Mouse (Mus musculus) retina, embryonic 14.5 days (tissue): ENCODE measurements at regions not wholly inside any gene's neighbourhood (a gene's known extent, or its start where the extent isn't known, plus 50 kb on each side); places are given as distances from the start of the nearest gene placed in this dataset.

ENCODE experiments used
- DNase-seq: peaks from one replicate; pipeline ENCODE4 v3.0.0-alpha.2; 2015; ENCODE audit warnings: low spot score

GRCm38 (mm10) chrX:11170416-11170815 lies 128.6 kb upstream of the H2al1a start:
- DNase-seq: no peak

- DNase-seq: no peak
Measured at GRCm38 (mm10) chrX:11180194-11180816, 118.8 kb upstream of the H2al1a start.

- DNase-seq: no peak
Measured at GRCm38 (mm10) chrX:11181855-11182254, 117.2 kb upstream of the H2al1a start.

- DNase-seq: no peak
Measured at GRCm38 (mm10) chrX:11190851-11191250, 108.2 kb upstream of the H2al1a start.

GRCm38 (mm10) chrX:11204135-11204534 lies 94.9 kb upstream of the H2al1a start:
- no peak for DNase-seq

GRCm38 (mm10) chrX:11209895-11210294 lies 89.2 kb upstream of the H2al1a start:
- no peak for DNase-seq

GRCm38 (mm10) chrX:11212811-11213210 lies 86.2 kb upstream of the H2al1a start:
- DNase-seq: no peak

- peak; percentile 66 for DNase-seq
Measured at GRCm38 (mm10) chrX:11213492-11213891, 85.6 kb upstream of the H2al1a start.

GRCm38 (mm10) chrX:11239066-11239465 lies 60.0 kb upstream of the H2al1a start:
- no peak for DNase-seq

- DNase-seq: no peak
Measured at GRCm38 (mm10) chrX:11245576-11245975, 53.5 kb upstream of the H2al1a start.
